Mouse (Mus musculus) forebrain, embryonic 11.5 days (tissue): ENCODE results near the gene Arglu1. TPM values are rescaled to one million over a fixed set of nuclear protein-coding genes. Genes with fewer than 3 reads are reported as not detected.
A peak's percentile ranks its signal among the peaks of the same experiment; 100 is the strongest.

ENCODE experiments used
- ATAC-seq: fragments of 200-750 bp; cut with Nextera tagmentation; replicated peaks from 2 replicates; pipeline ENCODE4 v1.8.0; 2017; ENCODE audit warnings: moderate TSS enrichment; ENCODE audit not compliant: low FRiP score
- DNase-seq: peaks from one replicate; pipeline ENCODE4 v3.0.0-alpha.2; 2017; ENCODE audit warnings: low spot score
- H3K27ac ChIP-seq: fragments of 300-500 bp; sonication (generic); 2 replicates; pipeline ENCODE4 v1.5.1; 2014; ENCODE audit warnings: low read depth, low read length
- H3K27me3 ChIP-seq: fragments of 300-500 bp; sonication (generic); 2 replicates; pipeline ENCODE4 v1.6.1; 2014; ENCODE audit warnings: mild to moderate bottlenecking, low read length, mixed read lengths; ENCODE audit not compliant: control insufficient read depth, insufficient read depth
- H3K36me3 ChIP-seq: fragments of 300-500 bp; sonication (generic); 2 replicates; pipeline ENCODE4 v1.6.1; 2014; ENCODE audit warnings: mild to moderate bottlenecking, low read length, moderate library complexity, mixed read lengths; ENCODE audit not compliant: control insufficient read depth, insufficient read depth
- H3K4me1 ChIP-seq: fragments of 300-500 bp; sonication (generic); replicated peaks from 2 replicates; pipeline ENCODE4 v1.6.1; 2014; ENCODE audit warnings: low read length, mixed read lengths; ENCODE audit not compliant: control insufficient read depth, insufficient read depth
- H3K4me2 ChIP-seq: fragments of 300-500 bp; sonication (generic); 2 replicates; pipeline ENCODE4 v1.6.1; 2014; ENCODE audit warnings: low read depth, mild to moderate bottlenecking, low read length, moderate library complexity, mixed read lengths; ENCODE audit not compliant: severe bottlenecking
- H3K4me3 ChIP-seq: fragments of 300-500 bp; sonication (generic); 2 replicates; pipeline ENCODE4 v1.5.1; 2014; ENCODE audit warnings: low read depth, low read length
- H3K9ac ChIP-seq: fragments of 300-500 bp; sonication (generic); 2 replicates; pipeline ENCODE4 v1.6.1; 2014; ENCODE audit warnings: low read length
- H3K9me3 ChIP-seq: fragments of 300-500 bp; sonication (generic); 2 replicates; pipeline ENCODE4 v1.6.1; 2016; ENCODE audit warnings: low read length, mixed read lengths; ENCODE audit not compliant: control insufficient read depth
- WGBS: fragments of 180-500 bp; shearing (Covaris S2); extraction: QIAGEN DNeasy Blood & Tissue Kit; methylation state at CpG from one replicate; pipeline ENCODE4 v1.1.7; 2014; 5-methylcytosine and 5-hydroxymethylcytosine counted together
- polyA plus RNA-seq: library from polyadenylated mRNA; unstranded; fragments of >200 nt; fragmentation: Nextera tagmentation; extraction: Ambion mirVana; gene quantifications from 2 replicates; pipeline ENCODE4 v1.2.1, GENCODE M21; 2014

Arglu1 gene
- polyA plus RNA-seq, 1 experiment from 2014 or later, result 171 TPM

DNA sequence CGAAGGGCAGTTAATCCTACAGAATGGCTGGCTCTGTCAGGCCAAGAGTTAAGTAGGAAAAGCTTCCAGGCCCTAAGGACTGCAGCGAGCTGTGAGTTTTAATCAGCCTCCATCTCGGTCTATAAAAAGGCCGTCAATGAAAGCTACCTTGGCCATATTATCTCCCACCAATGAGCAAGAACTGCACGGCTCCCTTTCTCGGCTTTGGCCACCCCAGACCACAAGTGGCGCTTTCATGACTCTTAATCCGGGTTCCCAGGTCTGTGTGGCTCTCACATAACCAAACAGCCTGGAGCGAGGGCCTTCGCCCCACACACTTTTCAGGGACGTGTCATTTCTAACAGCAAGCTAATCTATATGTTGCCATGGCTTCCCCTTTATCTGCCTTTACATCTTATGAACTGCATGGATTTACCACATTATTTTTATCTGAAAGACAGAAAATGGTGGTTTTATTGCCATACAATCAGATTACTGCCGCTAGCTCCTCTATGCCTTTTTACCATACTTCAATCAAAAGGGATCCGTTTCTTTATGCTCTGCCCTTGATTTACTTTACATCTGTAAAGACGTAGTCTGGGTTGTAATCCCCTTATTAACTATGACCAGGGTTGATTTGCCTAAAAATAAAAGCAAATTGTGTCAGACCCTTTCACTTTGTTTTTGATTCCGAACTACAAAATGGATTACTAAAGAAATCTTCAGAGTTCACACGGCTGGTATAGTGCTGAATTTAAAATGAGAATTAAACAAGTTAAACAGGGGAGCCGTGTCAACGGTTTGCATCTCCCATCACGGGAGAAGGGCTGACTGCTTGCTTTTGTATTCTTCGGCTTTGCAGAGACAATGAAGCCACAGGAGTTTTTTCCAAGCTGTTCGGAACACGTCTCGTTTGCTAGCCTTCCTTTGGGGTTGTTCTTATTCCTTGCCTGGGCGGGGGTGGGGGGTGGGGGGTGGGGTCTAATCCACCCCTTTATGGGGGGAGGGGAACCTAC, 34.7 kb downstream of the Arglu1 start:
- Histone ChIP-seq H3K27me3 (peaks cover under 1% of the 10 kb centered on the region; the same call in 1 of the 2 replicates), H3K4me2 (peak overlapping the region; percentile 92), H3K9ac (peak overlapping the region; percentile 9; the same call in 1 of the 2 replicates), H3K9me3 (no peaks in the 10 kb centered on the region), H3K36me3 (no peaks in the 10 kb centered on the region; the same call in 1 of the 2 replicates), H3K4me3 (peak overlapping the region; percentile 80), H3K27ac (peak overlapping the region; percentile 76; the same call in 1 of the 2 replicates), H3K4me1 (peaks cover 35% of the 10 kb centered on the region)
- WGBS, result 5% methylated on average over 24 of the region's 24 CpGs
- DNase-seq, result peak; percentile 85
- peak; percentile 82 for ATAC-seq

DNA sequence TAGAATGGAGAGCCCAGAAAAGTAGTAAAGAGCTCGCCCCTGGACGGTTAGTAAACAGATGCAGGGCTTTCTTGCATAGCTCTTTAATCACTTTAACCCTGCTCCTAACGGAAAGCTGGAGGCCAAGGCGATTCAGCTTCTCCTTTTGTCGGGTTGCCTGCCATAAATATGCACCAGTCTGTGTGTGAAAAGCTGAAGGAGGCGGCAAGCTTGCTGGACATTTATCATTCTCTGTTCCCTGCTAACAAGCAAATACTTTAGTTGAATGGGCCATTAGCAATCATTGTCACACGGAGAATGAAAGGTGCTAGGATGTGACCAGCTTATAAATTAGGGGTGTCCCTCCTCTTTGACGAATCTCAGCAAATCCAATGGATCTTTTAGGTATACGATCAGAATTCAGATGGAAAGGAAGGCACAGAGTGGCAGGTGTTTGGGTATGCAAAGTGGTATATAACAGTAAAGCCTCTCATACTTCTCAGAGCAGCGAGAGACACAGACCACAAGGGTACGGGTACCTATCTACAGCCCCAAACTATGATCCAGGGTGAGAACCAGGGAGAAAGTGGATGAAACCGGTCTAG, 36.3 kb downstream of the Arglu1 start:
- Histone ChIP-seq H3K4me2 (peak overlapping the region; percentile 92), H3K9ac (peak overlapping the region; percentile 30), H3K4me1 (peaks cover 43% of the 10 kb centered on the region), H3K4me3 (peak overlapping the region; percentile 21; the same call in 1 of the 2 replicates), H3K27ac (peak overlapping the region; percentile 76), H3K9me3 (no peaks in the 10 kb centered on the region), H3K36me3 (no peaks in the 10 kb centered on the region; the same call in 1 of the 2 replicates), H3K27me3 (peaks cover 2% of the 10 kb centered on the region; the same call in 1 of the 2 replicates)
- WGBS, result 23% methylated on average over 12 of the region's 12 CpGs
- peak; percentile 67 for DNase-seq
- ATAC-seq, result no peak

DNA sequence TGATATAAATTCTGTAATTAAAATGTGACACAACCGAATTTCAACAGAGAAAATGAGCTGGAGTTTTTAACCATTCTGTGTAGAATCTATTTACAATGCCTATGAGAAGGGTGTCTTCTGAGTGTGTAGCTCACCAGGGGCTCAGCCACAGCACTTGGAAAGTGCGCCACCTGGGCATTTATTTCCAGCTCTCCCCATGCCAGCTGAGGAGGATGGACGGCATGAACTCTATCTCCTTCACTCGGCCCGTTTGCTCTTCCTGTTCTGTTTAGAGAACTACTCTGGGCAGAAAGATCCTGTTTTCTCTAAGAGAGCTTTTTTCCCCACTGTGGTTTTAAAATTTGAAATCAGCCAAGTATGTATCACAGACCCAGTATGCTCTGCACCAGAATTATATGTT, 37.0 kb downstream of the Arglu1 start:
- Histone ChIP-seq H3K27ac (peak overlapping the region; percentile 76), H3K9me3 (no peaks in the 10 kb centered on the region), H3K27me3 (peaks cover 2% of the 10 kb centered on the region; the same call in 1 of the 2 replicates), H3K4me2 (peak overlapping the region; percentile 92), H3K4me1 (peaks cover 42% of the 10 kb centered on the region), H3K4me3 (peak overlapping the region; percentile 21; the same call in 1 of the 2 replicates), H3K36me3 (no peaks in the 10 kb centered on the region; the same call in 1 of the 2 replicates), H3K9ac (peak overlapping the region; percentile 30; the same call in 1 of the 2 replicates)
- DNase-seq, result no peak
- ATAC-seq, result no peak
- WGBS, result 49% methylated on average over 5 of the region's 5 CpGs

DNA sequence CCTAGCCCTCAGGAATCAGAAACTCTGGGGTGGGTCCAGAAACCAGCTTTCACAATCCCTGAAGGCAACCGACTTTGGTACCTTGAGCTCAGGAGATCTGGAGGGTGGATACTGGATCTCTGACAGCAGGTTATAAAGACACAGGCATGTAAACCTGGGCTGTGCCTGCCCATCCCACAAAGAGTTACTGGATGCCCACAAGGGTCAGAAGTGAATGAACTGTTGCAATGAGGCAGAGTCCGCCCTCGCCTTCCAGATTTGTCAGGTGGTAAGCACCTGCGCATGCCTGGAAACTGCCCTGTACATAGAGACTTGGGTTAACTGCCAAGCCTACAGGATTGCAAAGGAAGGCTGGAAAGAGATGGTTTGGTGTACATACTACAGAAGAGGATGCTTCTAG, 37.9 kb downstream of the Arglu1 start:
- Histone ChIP-seq H3K27me3 (peaks cover 2% of the 10 kb centered on the region; the same call in 1 of the 2 replicates), H3K4me3 (no peak overlapping the region), H3K4me2 (no peak overlapping the region), H3K9me3 (no peaks in the 10 kb centered on the region), H3K27ac (no peak overlapping the region), H3K36me3 (no peaks in the 10 kb centered on the region; the same call in 1 of the 2 replicates), H3K9ac (no peak overlapping the region), H3K4me1 (peaks cover 45% of the 10 kb centered on the region)
- no peak for ATAC-seq
- WGBS, result 92% methylated on average over 4 of the region's 4 CpGs
- DNase-seq, result no peak

DNA sequence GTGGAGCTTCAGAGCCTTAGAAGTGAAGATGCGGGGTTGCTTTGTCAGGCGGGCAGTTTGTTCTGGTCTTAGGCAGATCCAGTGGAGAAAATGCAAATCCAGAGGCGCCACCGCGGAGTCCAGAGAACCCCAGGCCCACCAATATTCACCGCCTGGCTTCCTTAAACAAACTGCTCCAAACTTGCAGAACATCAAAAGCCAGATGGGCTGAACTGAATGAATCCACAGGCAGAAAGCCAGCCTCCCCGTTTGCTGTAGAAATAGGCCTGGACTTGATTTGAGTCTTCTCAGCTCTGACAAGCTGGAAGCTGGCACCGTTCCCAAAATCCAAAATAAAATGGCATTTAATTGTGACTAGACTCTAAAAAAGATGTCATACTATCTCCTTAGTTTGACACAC, 40.4 kb downstream of the Arglu1 start:
- DNase-seq (no peak), ATAC-seq (no peak)
- WGBS, result 67% methylated on average over 8 of the region's 8 CpGs
- no peak overlapping the region for H3K9ac ChIP-seq
- no peak overlapping the region for H3K4me3 ChIP-seq
- no peaks in the 10 kb centered on the region for H3K9me3 ChIP-seq
- no peak overlapping the region for H3K27ac ChIP-seq
- peaks cover 42% of the 10 kb centered on the region for H3K4me1 ChIP-seq
- peaks cover 2% of the 10 kb centered on the region; the same call in 1 of the 2 replicates for H3K27me3 ChIP-seq
- no peaks in the 10 kb centered on the region for H3K36me3 ChIP-seq
- H3K4me2 ChIP-seq, result no peak overlapping the region

DNA sequence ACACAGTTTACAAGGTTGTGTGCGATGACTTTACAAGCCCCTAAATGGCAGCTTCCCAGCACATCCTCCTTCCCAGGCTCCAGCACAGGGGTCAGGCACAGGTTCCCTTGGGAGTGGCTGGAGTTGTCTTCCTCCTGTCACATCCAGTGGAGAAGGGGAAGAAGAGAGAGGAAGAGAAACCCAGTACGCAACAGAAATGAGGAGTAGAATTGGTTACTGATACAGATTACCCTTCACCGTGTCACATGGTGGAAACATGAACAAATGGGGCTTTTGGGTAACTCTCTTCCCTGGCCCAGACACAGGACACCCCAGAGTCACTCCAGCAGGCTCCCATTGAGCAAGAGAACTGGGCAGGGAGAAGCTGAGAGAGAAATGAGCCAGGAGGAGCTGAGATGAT, 40.8 kb downstream of the Arglu1 start:
- Histone ChIP-seq H3K4me2 (no peak overlapping the region), H3K9ac (no peak overlapping the region), H3K36me3 (no peaks in the 10 kb centered on the region), H3K9me3 (no peaks in the 10 kb centered on the region), H3K27me3 (peaks cover 2% of the 10 kb centered on the region; the same call in 1 of the 2 replicates), H3K27ac (no peak overlapping the region), H3K4me3 (no peak overlapping the region), H3K4me1 (peaks cover 39% of the 10 kb centered on the region)
- DNase-seq (no peak), ATAC-seq (no peak)
- 97% methylated on average over 3 of the region's 3 CpGs for WGBS

DNA sequence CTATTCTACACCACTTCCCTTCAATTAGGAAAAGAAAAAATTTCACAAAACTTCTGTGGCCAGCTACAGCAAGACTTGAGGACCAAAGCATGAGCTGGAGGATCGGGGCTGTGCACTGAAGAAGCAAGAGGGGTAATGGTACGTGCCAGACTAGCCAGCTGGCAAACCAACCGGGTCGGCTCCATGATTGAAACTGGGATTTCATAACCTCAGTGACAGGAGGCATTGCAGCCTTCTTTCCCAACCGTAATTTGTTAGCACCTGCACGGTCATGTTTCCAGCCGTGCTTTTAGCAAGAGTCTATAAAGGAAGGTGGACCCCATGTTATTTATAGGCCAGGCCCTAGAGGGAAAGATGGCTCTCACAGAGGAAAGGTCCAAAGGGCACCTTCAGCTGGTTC, 41.6 kb downstream of the Arglu1 start:
- WGBS, result 87% methylated on average over 7 of the region's 7 CpGs
- Histone ChIP-seq H3K4me2 (no peak overlapping the region), H3K36me3 (no peaks in the 10 kb centered on the region), H3K4me3 (no peak overlapping the region), H3K4me1 (peaks cover 33% of the 10 kb centered on the region), H3K9ac (no peak overlapping the region), H3K27ac (no peak overlapping the region), H3K27me3 (peaks cover 2% of the 10 kb centered on the region; the same call in 1 of the 2 replicates), H3K9me3 (no peaks in the 10 kb centered on the region)
- no peak for DNase-seq
- no peak for ATAC-seq

DNA sequence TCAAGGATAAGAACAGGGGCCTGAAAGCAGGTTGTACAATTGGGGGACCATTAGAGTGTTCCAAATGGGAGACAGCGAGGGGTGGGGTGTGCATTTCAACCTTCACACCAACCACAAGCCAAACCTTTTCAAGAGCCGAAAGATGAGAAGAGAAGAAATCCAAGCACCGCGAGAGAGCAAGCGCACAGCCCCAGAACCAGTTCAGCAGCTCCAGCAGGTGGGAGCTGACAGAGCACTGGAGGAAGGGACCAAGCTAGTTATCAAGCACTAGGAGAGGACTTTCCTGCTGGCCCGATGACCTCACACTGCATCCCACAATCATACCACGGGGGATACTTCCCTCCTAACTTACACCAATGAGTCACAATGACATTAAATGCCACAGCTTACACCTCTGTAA, 42.5 kb downstream of the Arglu1 start:
- peaks cover 2% of the 10 kb centered on the region; the same call in 1 of the 2 replicates for H3K27me3 ChIP-seq
- H3K36me3 ChIP-seq, result no peaks in the 10 kb centered on the region
- H3K4me3 ChIP-seq, result no peak overlapping the region
- H3K4me2 ChIP-seq, result no peak overlapping the region
- no peak overlapping the region for H3K9ac ChIP-seq
- ATAC-seq (no peak), DNase-seq (no peak)
- peaks cover 26% of the 10 kb centered on the region for H3K4me1 ChIP-seq
- 76% methylated on average over 7 of the region's 7 CpGs for WGBS
- no peaks in the 10 kb centered on the region for H3K9me3 ChIP-seq
- no peak overlapping the region for H3K27ac ChIP-seq
